Mouse (Mus musculus) midbrain, embryonic 16.5 days (tissue): ENCODE data around the gene Tubb4b. TPM values are rescaled to one million over a fixed set of nuclear protein-coding genes. Genes with fewer than 3 reads are reported as not detected.
A peak's percentile ranks its signal among the peaks of the same experiment; 100 is the strongest.

Experiments used
- ATAC-seq: fragments of 200-750 bp; cut with Nextera tagmentation; 2 replicates; pipeline ENCODE4 v1.8.0; 2017; ENCODE audit warnings: moderate TSS enrichment
- H3K27ac ChIP-seq: fragments of 300-500 bp; sonication (generic); 2 replicates; pipeline ENCODE4 v1.5.1; 2014; ENCODE audit warnings: mild to moderate bottlenecking, low read length, mixed read lengths
- H3K27me3 ChIP-seq: fragments of 300-500 bp; sonication (generic); 2 replicates; pipeline ENCODE4 v1.6.1; 2014; ENCODE audit warnings: low read depth, low read length, mixed read lengths; ENCODE audit not compliant: control insufficient read depth, insufficient read depth
- H3K36me3 ChIP-seq: fragments of 300-500 bp; sonication (generic); 2 replicates; pipeline ENCODE4 v1.6.1; 2014; ENCODE audit warnings: mild to moderate bottlenecking, low read length, moderate library complexity, mixed read lengths; ENCODE audit not compliant: control insufficient read depth, insufficient read depth
- H3K4me1 ChIP-seq: fragments of 300-500 bp; sonication (generic); 2 replicates; pipeline ENCODE4 v1.6.1; 2014; ENCODE audit warnings: mild to moderate bottlenecking, low read length, mixed read lengths; ENCODE audit not compliant: control insufficient read depth, insufficient read depth
- H3K4me2 ChIP-seq: fragments of 300-500 bp; sonication (generic); 2 replicates; pipeline ENCODE4 v1.6.1; 2014; ENCODE audit warnings: mild to moderate bottlenecking, low read length, mixed read lengths
- H3K4me3 ChIP-seq: fragments of 300-500 bp; sonication (generic); 2 replicates; pipeline ENCODE4 v1.5.1; 2014; ENCODE audit warnings: low read depth, mild to moderate bottlenecking, low read length, moderate library complexity, mixed read lengths
- H3K9ac ChIP-seq: fragments of 300-500 bp; sonication (generic); 2 replicates; pipeline ENCODE4 v1.6.1; 2014; ENCODE audit warnings: low read depth, low read length, mixed read lengths
- H3K9me3 ChIP-seq: fragments of 300-500 bp; sonication (generic); replicated peaks from 2 replicates; pipeline ENCODE4 v1.6.1; 2014; ENCODE audit warnings: mild to moderate bottlenecking, low read length, mixed read lengths; ENCODE audit not compliant: control insufficient read depth, poor library complexity, severe bottlenecking
- WGBS: fragments of 180-500 bp; shearing (Covaris S2); extraction: QIAGEN DNeasy Blood & Tissue Kit; methylation state at CpG from one replicate; pipeline ENCODE4 v1.1.7; 2014; 5-methylcytosine and 5-hydroxymethylcytosine counted together
- polyA plus RNA-seq: library from polyadenylated mRNA; unstranded; fragments of >200 nt; fragmentation: Nextera tagmentation; extraction: Ambion mirVana; gene quantifications from 2 replicates; pipeline ENCODE4 v1.2.1, GENCODE M21; 2015

Gene Tubb4b
- polyA plus RNA-seq, 1 experiment from 2014 or later: 421 TPM

DNA sequence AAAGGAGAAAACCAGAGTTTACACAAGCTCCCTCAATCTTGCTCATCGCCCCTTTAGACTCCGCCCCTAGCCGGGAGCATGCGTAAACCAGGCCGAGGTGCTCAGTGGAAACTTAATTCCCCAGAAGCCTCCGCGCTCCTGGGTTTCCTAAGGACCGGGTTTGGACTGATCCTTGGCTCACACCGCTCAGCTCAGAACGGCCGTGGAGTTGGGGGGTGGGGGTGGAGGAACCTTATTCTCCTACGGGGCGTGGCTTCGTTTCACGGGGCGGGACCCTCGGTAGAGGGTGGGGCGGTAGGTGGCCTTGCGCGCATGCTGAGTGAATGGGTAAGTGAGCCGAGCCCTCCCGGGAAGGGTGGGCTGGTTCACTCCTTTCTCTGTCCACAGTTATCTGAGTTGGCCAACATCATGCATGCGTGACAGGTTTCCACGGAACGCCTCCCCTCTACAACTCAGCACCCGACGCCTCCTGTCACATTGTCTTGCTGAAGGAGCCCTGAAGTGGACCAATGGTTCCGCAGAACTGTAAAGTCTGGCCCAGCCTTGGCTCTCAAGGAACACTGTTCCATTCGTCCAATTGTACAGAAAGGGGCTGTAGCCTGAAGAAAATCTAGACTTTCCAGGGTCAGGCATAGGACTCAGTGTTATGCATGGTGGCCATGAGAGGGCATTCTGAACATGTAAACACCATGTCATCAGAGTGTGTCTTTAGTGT is 16.4 kb upstream of the Tubb4b start:
- H3K9ac ChIP-seq: peak overlapping the region; percentile 49
- H3K9me3 ChIP-seq: no peaks in the 10 kb centered on the region
- peak overlapping the region; percentile 82 for H3K27ac ChIP-seq
- no peaks in the 10 kb centered on the region for H3K27me3 ChIP-seq
- peaks cover 20% of the 10 kb centered on the region for H3K4me1 ChIP-seq
- peak overlapping the region; percentile 77 for H3K4me3 ChIP-seq
- H3K36me3 ChIP-seq: peaks cover 3% of the 10 kb centered on the region; the same call in 1 of the 2 replicates
- ATAC-seq: peak; percentile 79
- H3K4me2 ChIP-seq: peak overlapping the region; percentile 92
- 1% methylated on average over 29 of the region's 29 CpGs for WGBS

DNA sequence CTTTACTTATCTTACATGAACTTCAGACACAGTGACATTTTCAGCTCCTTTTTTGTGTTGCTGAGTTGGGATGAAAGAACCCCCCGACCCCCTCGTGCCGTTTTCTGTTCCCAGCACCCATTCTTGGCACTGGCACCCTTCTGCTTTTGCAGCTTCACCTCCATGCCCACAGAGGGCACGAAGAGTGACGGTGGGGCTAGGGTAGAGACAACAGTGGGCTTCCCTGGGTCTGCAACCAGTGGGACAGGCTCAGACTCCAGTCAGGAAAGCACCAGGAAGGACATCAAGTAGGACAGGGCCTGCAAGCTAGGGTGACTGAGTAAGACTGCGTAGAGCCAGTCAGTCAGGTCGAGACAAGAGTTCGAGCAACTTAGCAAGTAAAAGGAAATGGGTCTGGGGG is 15.8 kb upstream of the Tubb4b start:
- Histone ChIP-seq H3K27me3 (no peaks in the 10 kb centered on the region; the same call in 1 of the 2 replicates), H3K4me3 (peak overlapping the region; percentile 77), H3K36me3 (no peaks in the 10 kb centered on the region; the same call in 1 of the 2 replicates), H3K4me1 (peaks cover 20% of the 10 kb centered on the region), H3K4me2 (peak overlapping the region; percentile 92), H3K9ac (peak overlapping the region; percentile 49), H3K27ac (peak overlapping the region; percentile 82), H3K9me3 (no peaks in the 10 kb centered on the region)
- peak; percentile 15 for ATAC-seq
- WGBS: 53% methylated on average over 8 of the region's 8 CpGs

DNA sequence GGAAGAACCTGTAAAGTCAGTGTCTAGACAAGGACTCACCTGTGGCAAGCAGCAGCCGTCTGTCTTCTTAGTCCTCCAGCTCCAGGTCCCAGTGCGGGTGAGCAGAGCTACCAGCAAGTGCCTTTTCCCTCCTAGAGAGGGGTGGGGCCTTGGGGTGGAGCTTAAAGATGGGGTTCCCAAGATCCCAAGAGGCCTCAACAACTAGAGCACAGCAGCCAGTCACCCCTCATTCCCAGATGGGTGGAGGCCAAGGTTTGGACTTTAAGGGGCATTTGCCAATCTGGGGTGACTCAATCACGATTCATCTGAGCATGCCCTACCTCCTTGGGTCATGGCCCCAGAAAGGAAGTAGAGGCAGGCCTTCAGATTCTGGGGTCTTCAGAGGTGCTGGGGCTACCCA is 15.3 kb upstream of the Tubb4b start:
- H3K27me3 ChIP-seq: peaks cover 4% of the 10 kb centered on the region; the same call in 1 of the 2 replicates
- peaks cover 20% of the 10 kb centered on the region for H3K4me1 ChIP-seq
- WGBS: 95% methylated on average over 3 of the region's 3 CpGs
- no peaks in the 10 kb centered on the region; the same call in 1 of the 2 replicates for H3K36me3 ChIP-seq
- H3K9me3 ChIP-seq: no peaks in the 10 kb centered on the region
- H3K27ac ChIP-seq: no peak overlapping the region
- no peak overlapping the region for H3K4me3 ChIP-seq
- no peak for ATAC-seq
- H3K4me2 ChIP-seq: no peak overlapping the region
- no peak overlapping the region for H3K9ac ChIP-seq

GRCm38 (mm10) chr2:25238106-25238505 is 13.6 kb upstream of the Tubb4b start:
- Histone ChIP-seq H3K9ac (no peak overlapping the region), H3K4me3 (no peak overlapping the region), H3K4me1 (peaks cover 14% of the 10 kb centered on the region), H3K36me3 (no peaks in the 10 kb centered on the region), H3K27ac (no peak overlapping the region), H3K27me3 (peaks cover 7% of the 10 kb centered on the region; the same call in 1 of the 2 replicates), H3K9me3 (no peaks in the 10 kb centered on the region), H3K4me2 (no peak overlapping the region)
- ATAC-seq: no peak

DNA sequence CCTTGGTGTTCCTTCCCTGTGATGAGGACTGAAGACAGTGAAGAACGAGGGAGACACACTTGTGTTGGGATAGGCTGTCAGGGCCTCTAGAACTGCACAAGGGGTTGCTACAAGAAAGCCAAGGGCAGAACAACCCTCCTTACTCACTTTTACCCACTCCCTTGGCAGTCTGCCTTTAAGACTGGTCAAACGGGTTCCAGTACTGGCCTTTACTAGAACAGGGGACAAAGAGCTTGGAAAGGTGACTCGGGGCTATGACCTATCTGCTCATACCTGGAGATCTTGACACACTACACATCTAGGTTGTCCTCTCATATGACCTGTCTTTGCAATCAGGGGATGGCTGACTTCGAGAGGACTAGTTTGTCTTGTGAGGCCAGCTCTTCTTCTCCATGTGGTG is 13.0 kb upstream of the Tubb4b start:
- Histone ChIP-seq H3K27ac (no peak overlapping the region), H3K9ac (no peak overlapping the region), H3K27me3 (peaks cover 7% of the 10 kb centered on the region; the same call in 1 of the 2 replicates), H3K9me3 (no peaks in the 10 kb centered on the region), H3K4me3 (no peak overlapping the region), H3K4me1 (peaks cover 11% of the 10 kb centered on the region; the same call in 1 of the 2 replicates), H3K4me2 (no peak overlapping the region), H3K36me3 (no peaks in the 10 kb centered on the region)
- 73% methylated on average over 4 of the region's 4 CpGs for WGBS
- no peak for ATAC-seq

DNA sequence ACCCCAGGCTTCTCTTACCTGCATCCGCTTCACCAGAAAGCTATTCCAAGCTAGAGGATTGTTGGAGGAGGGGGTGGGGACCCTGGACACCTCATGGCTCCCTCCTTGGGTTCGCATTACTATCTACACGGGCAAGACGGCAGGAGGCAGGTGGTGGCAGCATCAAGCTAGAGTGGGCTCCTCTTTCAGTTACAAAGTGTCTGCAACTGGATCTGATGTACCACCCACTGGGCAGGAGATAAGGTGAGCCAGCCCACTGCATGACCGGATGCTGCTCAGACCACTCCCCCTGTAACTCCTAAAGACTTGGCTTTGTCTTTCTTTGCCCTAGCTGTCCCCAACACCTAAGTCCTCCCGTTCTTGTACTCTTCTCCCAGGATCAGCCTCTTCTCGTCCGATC is 12.1 kb upstream of the Tubb4b start, which contains the start of gene Rnf224:
Rnf224 (minus strand) TSS at position 174 of the 400 bp plus-strand sequence.
- H3K4me3 ChIP-seq: no peak within 1 kb of the TSS
- no peaks in the 10 kb centered on the region for H3K9me3 ChIP-seq
- peaks cover 9% of the 10 kb centered on the region; the same call in 1 of the 2 replicates for H3K4me1 ChIP-seq
- whole genome bisulfite sequencing: 46% methylated on average over 8 of the region's 8 CpGs
- H3K27ac ChIP-seq: no peak within 1 kb of the TSS
- no peak for ATAC-seq
- no peak within 1 kb of the TSS for H3K4me2 ChIP-seq
- H3K9ac ChIP-seq: no peak within 1 kb of the TSS
- peaks cover 7% of the 10 kb centered on the region; the same call in 1 of the 2 replicates for H3K27me3 ChIP-seq
- H3K36me3 ChIP-seq: no peaks in the 10 kb centered on the region

GRCm38 (mm10) chr2:25234551-25235220 is 10.2 kb upstream of the Tubb4b start:
- Histone ChIP-seq H3K36me3 (no peaks in the 10 kb centered on the region), H3K4me1 (no peaks in the 10 kb centered on the region), H3K9me3 (no peaks in the 10 kb centered on the region), H3K27ac (no peak overlapping the region), H3K4me2 (no peak overlapping the region), H3K27me3 (peaks cover 7% of the 10 kb centered on the region; the same call in 1 of the 2 replicates), H3K4me3 (no peak overlapping the region), H3K9ac (no peak overlapping the region)
- WGBS: 77% methylated on average over 5 of the region's 5 CpGs
- no peak for ATAC-seq

DNA sequence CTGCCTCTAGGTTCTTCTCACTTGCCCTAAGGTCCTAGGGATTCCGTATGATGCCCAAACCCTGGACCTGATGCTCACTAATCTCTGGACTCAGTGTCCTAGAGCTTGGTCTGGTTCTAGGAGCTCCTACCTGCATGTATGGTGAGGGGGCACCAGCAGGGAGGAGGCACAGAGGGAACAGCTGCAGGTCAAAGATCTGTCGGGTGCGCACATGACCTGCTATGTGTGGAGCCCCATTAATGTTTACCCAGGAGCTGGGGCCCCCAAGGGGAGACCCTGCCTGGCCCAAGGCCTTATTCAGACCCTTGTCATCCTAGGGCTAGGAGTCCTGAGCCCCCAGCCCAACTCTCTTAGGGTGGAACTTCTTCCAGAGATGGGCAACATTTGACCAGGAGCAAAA is 9.5 kb upstream of the Tubb4b start, which contains the start of gene Slc34a3:
Slc34a3 (minus strand) TSS at position 315 of the 400 bp plus-strand sequence.
- H3K27me3 ChIP-seq: peaks cover 7% of the 10 kb centered on the region; the same call in 1 of the 2 replicates
- no peak within 1 kb of the TSS for H3K9ac ChIP-seq
- no peak for ATAC-seq
- H3K27ac ChIP-seq: no peak within 1 kb of the TSS
- H3K4me2 ChIP-seq: no peak within 1 kb of the TSS
- no peaks in the 10 kb centered on the region; the same call in 1 of the 2 replicates for H3K4me1 ChIP-seq
- WGBS: 90% methylated on average over 3 of the region's 3 CpGs
- H3K4me3 ChIP-seq: no peak within 1 kb of the TSS
- no peaks in the 10 kb centered on the region for H3K36me3 ChIP-seq
- no peaks in the 10 kb centered on the region for H3K9me3 ChIP-seq

DNA sequence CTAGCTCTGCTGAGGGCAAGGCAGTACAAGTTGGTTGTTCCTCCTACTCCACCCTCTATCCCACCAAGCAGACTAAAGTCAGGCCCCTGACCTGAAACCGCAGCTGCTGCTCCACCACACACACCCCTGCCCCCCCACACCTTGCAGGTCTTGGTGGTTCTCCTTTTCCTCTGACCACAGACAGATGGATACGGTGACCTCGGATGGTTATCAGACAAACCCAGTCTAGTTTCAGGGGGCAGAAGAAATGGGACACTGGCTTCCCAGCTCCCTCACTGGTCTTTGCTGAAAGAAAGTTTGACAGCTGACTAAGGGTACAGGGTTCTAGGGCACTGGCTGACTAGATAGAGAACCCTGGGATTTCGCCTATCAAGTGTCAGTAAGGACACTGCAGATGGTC is 8.9 kb upstream of the Tubb4b start:
- Histone ChIP-seq H3K9me3 (no peaks in the 10 kb centered on the region), H3K4me3 (no peak overlapping the region), H3K27ac (no peak overlapping the region), H3K4me2 (no peak overlapping the region), H3K36me3 (no peaks in the 10 kb centered on the region), H3K9ac (no peak overlapping the region), H3K4me1 (peaks cover 4% of the 10 kb centered on the region; the same call in 1 of the 2 replicates), H3K27me3 (peaks cover 7% of the 10 kb centered on the region; the same call in 1 of the 2 replicates)
- 76% methylated on average over 4 of the region's 4 CpGs for WGBS
- ATAC-seq: no peak
